Mouse (Mus musculus) ES-E14 (cell line): ENCODE data around the gene Vps13d.

ENCODE experiments used
- CHD2 ChIP-seq: IDR thresholded peaks from 2 replicates; pipeline ENCODE4 v1.6.1; 2014; ENCODE audit warnings: mild to moderate bottlenecking, low read depth, low read length, inconsistent platforms
- HCFC1 ChIP-seq: IDR thresholded peaks from 2 replicates; pipeline ENCODE4 v1.6.1; 2012; ENCODE audit warnings: low read length, inconsistent platforms, borderline replicate concordance; ENCODE audit not compliant: insufficient read depth
- MAFK ChIP-seq: IDR thresholded peaks from 2 replicates; pipeline ENCODE4 v1.6.1; 2014; ENCODE audit warnings: mild to moderate bottlenecking, low read depth, low read length, inconsistent platforms; ENCODE audit not compliant: insufficient read depth
- ZC3H11A ChIP-seq: IDR thresholded peaks from 2 replicates; pipeline ENCODE4 v1.6.1; 2012; ENCODE audit warnings: low read depth, mild to moderate bottlenecking, inconsistent platforms, low read length, borderline replicate concordance
- ZNF384 ChIP-seq: IDR thresholded peaks from 2 replicates; pipeline ENCODE4 v1.6.1; 2012; ENCODE audit warnings: low read depth, low read length, inconsistent platforms

- no peak for TF ChIP-seq ZNF384
- no peak for TF ChIP-seq MAFK
- no peak for TF ChIP-seq ZC3H11A
- TF ChIP-seq HCFC1 = no peak
- TF ChIP-seq CHD2 = no peak
These were observed 88.0 kb downstream of the Vps13d start for GRCm38 (mm10) chr4:145106796-145107195.
